Mouse (Mus musculus): Measurements from ENCODE around the gene Tbc1d4. TPM values are rescaled to one million over a fixed set of nuclear protein-coding genes. Genes with fewer than 3 reads are reported as not detected.

Tbc1d4 gene
- polyA plus RNA-seq, 1 experiment = 3.6 TPM

DNA sequence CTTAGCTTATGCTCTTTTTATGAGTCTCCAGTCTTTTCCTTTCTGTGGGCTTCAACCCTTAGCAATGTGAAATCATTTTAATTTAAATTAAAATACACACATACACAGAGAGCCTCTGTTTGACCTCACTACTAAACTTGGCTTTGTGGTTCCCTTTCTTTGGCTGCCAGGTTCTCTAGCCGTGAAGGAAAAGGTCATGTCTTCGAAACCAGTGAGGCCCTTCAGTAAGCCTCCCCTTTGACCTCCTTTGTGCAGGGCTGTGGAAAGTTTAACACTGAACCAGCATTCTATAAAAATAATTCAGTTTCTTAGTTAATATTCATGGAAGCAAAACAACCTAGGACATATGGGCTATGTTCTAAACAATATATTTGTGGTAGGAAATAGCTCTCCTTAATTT is 78.5 kb downstream of the Tbc1d4 start:
- H3ac ChIP-seq (ENCODE audit: control insufficient read depth, insufficient read length) = no peak overlapping the region
- H3K27me3 ChIP-seq (ENCODE audit: control insufficient read depth, insufficient read depth, insufficient read length) = no peaks in the 10 kb centered on the region
- no peak overlapping the region for H3K4me2 ChIP-seq (ENCODE audit: low read depth)
- no peaks in the 10 kb centered on the region for H3K79me2 ChIP-seq (ENCODE audit: control insufficient read depth, insufficient read depth)
- no peak for TF ChIP-seq MYOD1 (IDR thresholded peaks at IDR 0.05; ENCODE audit: control insufficient read depth in 1 of 3, insufficient read length in 2 of 3, low read depth in 2 of 3)
- TF ChIP-seq CEBPB (IDR thresholded peaks at IDR 0.05; ENCODE audit: insufficient read depth, poor library complexity, severe bottlenecking) = no peak
- TF ChIP-seq MAX (IDR thresholded peaks at IDR 0.05; ENCODE audit: low read depth) = no peak
- TF ChIP-seq TCF12 (IDR thresholded peaks at IDR 0.05; ENCODE audit: insufficient read depth, poor library complexity, severe bottlenecking) = no peak
- no peak for TF ChIP-seq MYOG (IDR thresholded peaks at IDR 0.05; ENCODE audit: control insufficient read depth in 1 of 3, insufficient read depth in 1 of 3, insufficient read length in 2 of 3, low read depth in 2 of 3)
- TF ChIP-seq POLR2AphosphoS2 (IDR thresholded peaks at IDR 0.05; ENCODE audit: insufficient read length, low read depth) = no peak
- no peak for TF ChIP-seq TCF3 (IDR thresholded peaks at IDR 0.05; ENCODE audit: insufficient read length, low read depth)
- no peak overlapping the region for H3K4me3 ChIP-seq
- no peaks in the 10 kb centered on the region for H3K36me3 ChIP-seq (ENCODE audit: control insufficient read depth, insufficient read depth)

DNA sequence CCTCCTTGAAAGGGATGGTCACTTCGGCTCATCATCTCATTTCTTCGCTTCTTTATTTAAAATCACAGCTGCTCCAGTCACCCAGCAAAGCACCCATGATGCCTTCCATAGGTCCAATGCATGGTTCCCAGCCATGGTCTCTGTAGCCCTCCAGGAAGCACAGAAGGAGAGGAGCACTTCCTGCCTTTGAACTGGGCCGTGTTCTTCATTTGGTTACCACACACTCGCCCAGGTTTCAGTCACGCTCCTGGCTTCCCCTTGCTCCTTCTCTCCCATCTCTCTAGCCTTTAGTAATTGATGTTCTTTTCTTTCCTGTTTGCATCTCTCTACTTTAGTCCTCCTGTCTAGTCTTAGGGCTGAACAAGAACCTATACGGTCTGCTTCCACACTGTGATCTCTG is 79.8 kb downstream of the Tbc1d4 start:
- no peaks in the 10 kb centered on the region for H3K79me2 ChIP-seq (ENCODE audit: control insufficient read depth, insufficient read depth)
- no peaks in the 10 kb centered on the region for H3K36me3 ChIP-seq (ENCODE audit: control insufficient read depth, insufficient read depth)
- no peak for TF ChIP-seq USF1 (IDR thresholded peaks at IDR 0.05; ENCODE audit: low read depth)
- TF ChIP-seq E2F4 (IDR thresholded peaks at IDR 0.05; ENCODE audit: insufficient read depth) = no peak
- no peak for TF ChIP-seq TCF12 (IDR thresholded peaks at IDR 0.05; ENCODE audit: insufficient read depth, poor library complexity, severe bottlenecking)
- TF ChIP-seq POLR2A (IDR thresholded peaks at IDR 0.05; ENCODE audit: insufficient read length, low read depth) = no peak
- no peak for TF ChIP-seq MYOD1 (IDR thresholded peaks at IDR 0.05; ENCODE audit: control insufficient read depth in 1 of 3, insufficient read length in 2 of 3, low read depth in 2 of 3)
- TF ChIP-seq POLR2AphosphoS2 (IDR thresholded peaks at IDR 0.05; ENCODE audit: insufficient read length, low read depth) = no peak
- TF ChIP-seq REST (IDR thresholded peaks at IDR 0.05; ENCODE audit: insufficient read depth, insufficient read length) = no peak
- no peak for TF ChIP-seq CEBPB (IDR thresholded peaks at IDR 0.05; ENCODE audit: insufficient read depth, poor library complexity, severe bottlenecking)
- TF ChIP-seq SRF (IDR thresholded peaks at IDR 0.05; ENCODE audit: control insufficient read depth, insufficient read length, low read depth) = no peak
- TF ChIP-seq MAX (IDR thresholded peaks at IDR 0.05; ENCODE audit: low read depth) = no peak
- no peak for TF ChIP-seq MYOG (IDR thresholded peaks at IDR 0.05; ENCODE audit: control insufficient read depth in 1 of 3, insufficient read depth in 1 of 3, insufficient read length in 2 of 3, low read depth in 2 of 3)
- no peak for TF ChIP-seq TCF3 (IDR thresholded peaks at IDR 0.05; ENCODE audit: insufficient read length, low read depth)
- H3ac ChIP-seq (ENCODE audit: control insufficient read depth, insufficient read length) = no peak overlapping the region
- no peaks in the 10 kb centered on the region for H3K27me3 ChIP-seq (ENCODE audit: control insufficient read depth, insufficient read depth, insufficient read length)
- no peak overlapping the region for H3K4me2 ChIP-seq (ENCODE audit: low read depth)
- no peak overlapping the region for H3K4me3 ChIP-seq

GRCm38 (mm10) chr14:101527420-101527996 is 81.5 kb downstream of the Tbc1d4 start:
- no peaks in the 10 kb centered on the region for H3K27me3 ChIP-seq (ENCODE audit: control insufficient read depth, insufficient read depth, insufficient read length)
- H3K4me3 ChIP-seq = no peak overlapping the region
- no peaks in the 10 kb centered on the region for H3K36me3 ChIP-seq (ENCODE audit: control insufficient read depth, insufficient read depth)
- H3ac ChIP-seq (ENCODE audit: control insufficient read depth, insufficient read length) = no peak overlapping the region
- H3K79me2 ChIP-seq (ENCODE audit: control insufficient read depth, insufficient read depth) = no peaks in the 10 kb centered on the region
- H3K4me2 ChIP-seq (ENCODE audit: low read depth) = no peak overlapping the region
- TF ChIP-seq POLR2A (IDR thresholded peaks at IDR 0.05; ENCODE audit: insufficient read length, low read depth) (no peak), TCF12 (IDR thresholded peaks at IDR 0.05; ENCODE audit: insufficient read depth, poor library complexity, severe bottlenecking) (no peak), MAX (IDR thresholded peaks at IDR 0.05; ENCODE audit: low read depth) (no peak)

GRCm38 (mm10) chr14:101526478-101526877 is 82.5 kb downstream of the Tbc1d4 start:
- Histone ChIP-seq H3K36me3 (ENCODE audit: control insufficient read depth, insufficient read depth) (no peaks in the 10 kb centered on the region), H3ac (ENCODE audit: control insufficient read depth, insufficient read length) (no peak overlapping the region), H3K79me2 (ENCODE audit: control insufficient read depth, insufficient read depth) (no peaks in the 10 kb centered on the region), H3K27me3 (ENCODE audit: control insufficient read depth, insufficient read depth, insufficient read length) (no peaks in the 10 kb centered on the region), H3K4me2 (ENCODE audit: low read depth) (no peak overlapping the region), H3K4me3 (no peak overlapping the region)
- no peak for TF ChIP-seq E2F4 (IDR thresholded peaks at IDR 0.05; ENCODE audit: insufficient read depth)
- no peak for TF ChIP-seq MYOG (IDR thresholded peaks at IDR 0.05; ENCODE audit: control insufficient read depth in 1 of 3, insufficient read depth in 1 of 3, insufficient read length in 2 of 3, low read depth in 2 of 3)
- TF ChIP-seq CEBPB (IDR thresholded peaks at IDR 0.05; ENCODE audit: insufficient read depth, poor library complexity, severe bottlenecking) = no peak
- TF ChIP-seq MAX (IDR thresholded peaks at IDR 0.05; ENCODE audit: low read depth) = no peak
- TF ChIP-seq REST (IDR thresholded peaks at IDR 0.05; ENCODE audit: insufficient read depth, insufficient read length) = no peak
- TF ChIP-seq MYOD1 (IDR thresholded peaks at IDR 0.05; ENCODE audit: control insufficient read depth in 1 of 3, insufficient read length in 2 of 3, low read depth in 2 of 3) = no peak
- no peak for TF ChIP-seq SRF (IDR thresholded peaks at IDR 0.05; ENCODE audit: control insufficient read depth, insufficient read length, low read depth)
- TF ChIP-seq TCF12 (IDR thresholded peaks at IDR 0.05; ENCODE audit: insufficient read depth, poor library complexity, severe bottlenecking) = no peak
- TF ChIP-seq POLR2AphosphoS2 (IDR thresholded peaks at IDR 0.05; ENCODE audit: insufficient read length, low read depth) = no peak
- no peak for TF ChIP-seq TCF3 (IDR thresholded peaks at IDR 0.05; ENCODE audit: insufficient read length, low read depth)
- TF ChIP-seq POLR2A (IDR thresholded peaks at IDR 0.05; ENCODE audit: insufficient read length, low read depth) = no peak
- no peak for TF ChIP-seq USF1 (IDR thresholded peaks at IDR 0.05; ENCODE audit: low read depth)

DNA sequence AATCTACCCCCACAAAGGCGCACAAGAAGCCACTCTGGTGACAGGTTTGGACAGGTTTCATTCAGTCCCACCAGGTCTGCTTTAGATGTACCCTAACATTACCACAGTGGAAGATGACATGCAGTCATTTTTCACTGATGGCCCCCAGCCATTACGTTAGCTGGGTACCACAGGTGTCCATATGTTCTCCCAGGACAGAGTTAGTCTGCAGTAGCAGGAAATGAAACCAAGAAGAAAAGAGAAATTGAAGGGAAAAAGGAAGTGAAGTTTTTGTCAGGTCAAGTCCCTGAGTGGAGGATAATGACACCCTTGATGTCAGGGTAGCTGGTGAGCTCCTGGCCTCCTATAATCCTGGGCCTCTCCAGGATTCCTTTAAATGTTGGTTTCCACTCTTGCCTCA is 89.0 kb downstream of the Tbc1d4 start:
- H3K27me3 ChIP-seq (ENCODE audit: control insufficient read depth, insufficient read depth, insufficient read length) = no peaks in the 10 kb centered on the region
- TF ChIP-seq CEBPB (IDR thresholded peaks at IDR 0.05; ENCODE audit: insufficient read depth, poor library complexity, severe bottlenecking) (no peak), USF1 (IDR thresholded peaks at IDR 0.05; ENCODE audit: low read depth) (no peak), TCF3 (IDR thresholded peaks at IDR 0.05; ENCODE audit: insufficient read length, low read depth) (no peak), REST (IDR thresholded peaks at IDR 0.05; ENCODE audit: insufficient read depth, insufficient read length) (no peak), POLR2AphosphoS2 (IDR thresholded peaks at IDR 0.05; ENCODE audit: insufficient read length, low read depth) (no peak), TCF12 (IDR thresholded peaks at IDR 0.05; ENCODE audit: insufficient read depth, poor library complexity, severe bottlenecking) (no peak), POLR2A (IDR thresholded peaks at IDR 0.05; ENCODE audit: insufficient read length, low read depth) (no peak), MYOD1 (IDR thresholded peaks at IDR 0.05; ENCODE audit: control insufficient read depth in 1 of 3, insufficient read length in 2 of 3, low read depth in 2 of 3) (no peak), SRF (IDR thresholded peaks at IDR 0.05; ENCODE audit: control insufficient read depth, insufficient read length, low read depth) (no peak), MYOG (IDR thresholded peaks at IDR 0.05; ENCODE audit: control insufficient read depth in 1 of 3, insufficient read depth in 1 of 3, insufficient read length in 2 of 3, low read depth in 2 of 3) (no peak)

More for the DNA sequence above, 89.0 kb downstream of the Tbc1d4 start:
- Histone ChIP-seq H3K79me2 (ENCODE audit: control insufficient read depth, insufficient read depth) (no peaks in the 10 kb centered on the region), H3ac (ENCODE audit: control insufficient read depth, insufficient read length) (no peak overlapping the region), H3K4me2 (ENCODE audit: low read depth) (no peak overlapping the region), H3K4me3 (no peak overlapping the region), H3K36me3 (ENCODE audit: control insufficient read depth, insufficient read depth) (no peaks in the 10 kb centered on the region)

All from myocyte (in vitro differentiated cells).